Mouse (Mus musculus) embryonic fibroblast, embryonic 13.5 days (primary cell): Measurements from ENCODE around the gene Rpl26. TPM values are rescaled to one million over a fixed set of nuclear protein-coding genes. Genes with fewer than 3 reads are reported as not detected.
"Not testable (repeated sequence)": the region's sequence is repeated elsewhere in the genome, so short reads cannot be mapped to it uniquely, and the experiment has no call there.

ENCODE experiments used
- H3K27ac ChIP-seq: 2 replicates; pipeline ENCODE4 v1.5.1; 2012; ENCODE audit warnings: low read length, control low read depth, inconsistent platforms; ENCODE audit not compliant: insufficient read depth
- H3K4me1 ChIP-seq: 2 replicates; pipeline ENCODE4 v1.6.1; 2011; ENCODE audit warnings: low read length; ENCODE audit not compliant: control insufficient read depth, insufficient read depth
- H3K4me3 ChIP-seq: 2 replicates; pipeline ENCODE4 v1.5.1; 2011; ENCODE audit warnings: mild to moderate bottlenecking, control low read depth, low read length; ENCODE audit not compliant: insufficient read depth
- CTCF ChIP-seq: IDR thresholded peaks from 2 replicates; pipeline ENCODE4 v1.5.1; 2011; ENCODE audit warnings: mild to moderate bottlenecking, control low read depth, low read length, moderate library complexity, borderline replicate concordance; ENCODE audit not compliant: insufficient read depth
- POLR2A ChIP-seq: IDR thresholded peaks from 2 replicates; pipeline ENCODE4 v1.6.1; 2011; ENCODE audit warnings: low read depth, mild to moderate bottlenecking, control low read depth, low read length, moderate library complexity
- polyA plus RNA-seq: library from polyadenylated mRNA; stranded (reverse); fragments of >200 nt; gene quantifications from 2 replicates; pipeline ENCODE4 v1.2.4, GENCODE M21; 2011; ENCODE audit warnings: low read depth; ENCODE audit not compliant: missing spikeins, insufficient read length

Gene Rpl26
- polyA plus RNA-seq, 1 experiment = 3,899 TPM

DNA sequence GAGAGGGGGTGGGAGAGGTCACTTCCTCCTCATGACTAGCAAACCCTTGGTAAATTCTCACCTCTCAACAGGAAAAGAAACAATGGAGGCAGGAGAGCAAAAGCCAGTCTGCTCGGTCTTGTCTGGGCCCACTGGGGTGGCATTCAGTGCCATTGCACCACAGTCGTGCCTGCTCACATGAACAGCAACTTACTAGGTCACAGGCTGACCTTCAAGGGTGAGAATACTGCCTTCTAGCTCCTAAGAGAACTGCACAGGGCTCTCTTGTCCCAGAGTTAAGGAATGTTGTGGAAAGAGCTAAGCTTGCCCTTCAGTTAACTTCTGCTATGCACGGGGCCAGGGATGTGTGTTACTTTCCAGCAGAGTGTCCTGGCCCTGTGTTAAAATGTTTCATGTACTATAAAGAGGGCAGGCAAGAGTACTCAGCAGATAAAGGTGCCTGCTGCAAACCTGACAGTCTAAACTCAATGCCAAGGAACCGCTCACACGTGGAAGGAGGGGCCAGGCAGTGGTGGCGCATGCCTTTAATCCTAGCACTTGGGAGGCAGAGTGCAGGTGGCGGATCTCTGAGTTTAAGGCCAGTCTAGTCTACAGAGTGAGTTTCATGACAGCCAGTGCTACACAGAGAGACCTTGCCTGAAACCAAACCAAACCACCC lies 7.6 kb downstream of the Rpl26 start:
- peaks cover 5% of the 10 kb centered on the region for H3K4me1 ChIP-seq
- H3K27ac ChIP-seq = no peak overlapping the region
- no peak for TF ChIP-seq CTCF
- no peak for TF ChIP-seq POLR2A
- H3K4me3 ChIP-seq = no peak overlapping the region

DNA sequence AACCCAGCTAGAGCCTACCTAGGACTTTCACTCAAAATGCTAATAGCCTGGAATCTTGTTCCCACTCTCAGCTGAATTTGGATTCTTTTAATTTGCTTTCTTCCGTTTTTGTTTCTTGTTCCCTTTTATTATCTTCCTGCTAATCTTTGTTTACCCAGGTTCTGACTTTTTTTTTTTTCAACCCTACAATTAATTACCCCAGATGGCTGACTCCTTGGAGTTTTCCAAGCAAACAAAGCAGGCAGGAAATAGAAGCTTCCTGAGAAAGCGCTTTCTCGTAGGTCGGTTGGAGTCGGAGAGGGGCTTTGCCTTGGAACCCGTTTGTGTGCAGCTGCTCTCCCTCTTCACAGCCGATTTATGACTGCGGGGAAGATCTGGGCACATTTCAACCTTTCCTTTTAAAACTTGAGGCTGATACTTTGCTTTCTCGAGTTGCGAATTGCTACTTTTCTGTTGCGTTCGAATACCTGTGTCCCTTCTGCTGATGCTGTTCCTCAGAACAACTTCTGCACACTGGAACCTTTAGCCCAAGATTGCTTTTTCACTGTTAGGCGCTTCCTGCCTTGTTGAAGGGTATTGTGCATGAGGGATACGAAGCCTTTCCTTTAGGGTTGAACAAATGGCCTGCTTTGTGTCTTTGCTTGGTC lies 10.3 kb downstream of the Rpl26 start:
- Histone ChIP-seq H3K4me3 (no peak overlapping the region), H3K4me1 (peaks cover under 1% of the 10 kb centered on the region; the same call in 1 of the 2 replicates), H3K27ac (no peak overlapping the region)
- TF ChIP-seq POLR2A (no peak), CTCF (no peak)

- H3K4me1 ChIP-seq = no peaks in the 10 kb centered on the region; the same call in 1 of the 2 replicates
- no peak for TF ChIP-seq POLR2A
- no peak for TF ChIP-seq CTCF
- no peak overlapping the region for H3K4me3 ChIP-seq
- H3K27ac ChIP-seq = no peak overlapping the region
Measured at GRCm38 (mm10) chr11:68914566-68914965, 13.2 kb downstream of the Rpl26 start.

DNA sequence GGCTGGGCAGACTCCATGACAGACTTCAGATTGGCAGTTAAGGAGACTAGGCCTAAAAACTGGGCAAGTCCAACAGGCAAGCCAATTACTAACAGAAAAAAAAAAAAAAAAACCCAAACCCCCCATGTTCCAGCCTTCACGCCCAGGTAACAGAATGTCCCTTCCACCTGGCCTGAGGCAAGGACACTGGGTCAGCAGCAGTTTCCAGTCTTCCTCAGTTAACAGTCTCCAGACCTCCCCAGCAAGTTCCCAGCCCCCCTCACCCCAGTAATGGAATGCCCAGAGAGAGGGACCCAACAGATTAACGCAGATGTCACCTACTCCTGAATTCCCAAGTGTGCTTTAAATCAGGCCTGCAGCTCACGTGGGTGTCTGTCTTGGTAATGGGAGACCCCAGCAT lies 21.8 kb downstream of the Rpl26 start:
- TF ChIP-seq CTCF (no peak), POLR2A (no peak)
- Histone ChIP-seq H3K4me1 (no peaks in the 10 kb centered on the region), H3K27ac (no peak overlapping the region), H3K4me3 (no peak overlapping the region)

GRCm38 (mm10) chr11:68924749-68925148 lies 23.4 kb downstream of the Rpl26 start:
- TF ChIP-seq CTCF (no peak), POLR2A (no peak)
- no peak overlapping the region for H3K4me3 ChIP-seq
- no peaks in the 10 kb centered on the region for H3K4me1 ChIP-seq
- H3K27ac ChIP-seq = no peak overlapping the region

GRCm38 (mm10) chr11:68926981-68927380 lies 25.6 kb downstream of the Rpl26 start, which contains the start of gene Odf4:
Gene Odf4, minus strand, starts transcription at chr11:68927081.
- no peaks in the 10 kb centered on the region for H3K4me1 ChIP-seq
- no peak for TF ChIP-seq CTCF
- no peak for TF ChIP-seq POLR2A
- no peak within 1 kb of the TSS for H3K27ac ChIP-seq
- H3K4me3 ChIP-seq = no peak within 1 kb of the TSS

DNA sequence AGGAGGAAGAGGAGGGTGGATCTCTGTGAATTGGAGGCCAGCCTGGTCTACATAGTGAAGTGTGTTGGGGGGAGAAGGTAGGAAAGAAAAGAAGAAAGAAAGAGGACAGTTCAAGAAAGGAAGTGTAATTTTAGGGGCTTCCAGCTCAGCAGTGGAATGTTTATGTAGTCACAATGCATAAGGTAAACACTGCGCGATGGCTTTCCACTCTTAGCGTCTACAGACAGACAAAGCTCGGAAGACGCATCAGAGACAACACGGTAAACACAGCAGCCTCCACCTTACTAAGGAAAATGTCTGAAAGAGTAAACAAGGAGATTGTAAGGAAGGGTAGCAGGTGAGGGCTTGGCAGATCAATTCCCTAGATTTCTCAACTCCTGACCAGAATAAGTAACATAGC lies 28.6 kb downstream of the Rpl26 start:
- H3K4me1 ChIP-seq = no peaks in the 10 kb centered on the region
- no peak overlapping the region for H3K4me3 ChIP-seq
- no peak overlapping the region for H3K27ac ChIP-seq
- TF ChIP-seq POLR2A = no peak
- TF ChIP-seq CTCF = no peak

GRCm38 (mm10) chr11:68933885-68934507 lies 32.6 kb downstream of the Rpl26 start:
- H3K4me1 ChIP-seq = no peaks in the 10 kb centered on the region
- H3K27ac ChIP-seq = no peak overlapping the region
- TF ChIP-seq POLR2A = no peak
- no peak for TF ChIP-seq CTCF
- H3K4me3 ChIP-seq = no peak overlapping the region

GRCm38 (mm10) chr11:68936951-68937350 lies 35.6 kb downstream of the Rpl26 start:
- H3K4me3 ChIP-seq, H3K4me1 ChIP-seq, H3K27ac ChIP-seq: not testable (repeated sequence)
